Mouse (Mus musculus) liver, embryonic 18 days (tissue): Measurements from ENCODE around the gene Il1rl2. TPM values are rescaled to one million over a fixed set of nuclear protein-coding genes. Genes with fewer than 3 reads are reported as not detected.

Source experiments
- polyA plus RNA-seq: library from polyadenylated mRNA; depleted of rRNA; stranded (reverse); fragments of >200 nt; gene quantifications from 2 replicates; pipeline ENCODE4 v1.2.3, GENCODE M21; 2012; rRNA removed

Gene Il1rl2
- polyA plus RNA-seq = 1.5 and 1.6 TPM in 2 replicates

DNA sequence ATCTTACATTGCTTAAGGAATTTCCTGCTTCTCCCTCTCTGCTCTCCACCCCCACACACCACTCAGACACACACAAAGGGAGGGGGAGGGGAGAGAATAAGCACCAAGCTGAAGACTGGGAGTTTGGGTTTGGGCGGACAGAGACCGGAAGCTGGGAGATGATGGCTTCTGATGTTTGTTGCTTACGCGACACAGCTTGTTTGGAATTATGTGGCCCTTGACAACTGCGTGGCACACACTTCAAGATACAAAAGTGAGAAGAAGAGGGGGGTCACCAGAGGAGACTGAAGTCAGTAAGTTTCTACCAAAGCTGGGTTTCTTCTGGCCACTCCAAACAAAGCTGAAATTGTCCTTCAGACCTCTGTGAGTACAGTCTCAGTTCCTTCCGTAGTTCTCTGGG lies at the start of gene Il1rl2:
TSS of gene Il1rl2 (plus strand) at position 154 of the 400 bp plus-strand sequence.

Other genes starting within 250 kb of the Il1rl2 start
- 8.3 and 11.8 TPM in 2 replicates for gene Il1r1, start 99.5 kb upstream of the Il1rl2 start, polyA plus RNA-seq
- gene Il1rl1, start 105.0 kb downstream of the Il1rl2 start, polyA plus RNA-seq = 3.4 and 5.7 TPM in 2 replicates
- 0.49 and 0.56 TPM in 2 replicates for gene Il18r1, start 140.9 kb downstream of the Il1rl2 start, polyA plus RNA-seq
- 2.1 and 2.6 TPM in 2 replicates for gene Il18rap, start 190.8 kb downstream of the Il1rl2 start, polyA plus RNA-seq